ENCODE assay signal across 24 mouse cellular contexts in the genomic region with DNA sequence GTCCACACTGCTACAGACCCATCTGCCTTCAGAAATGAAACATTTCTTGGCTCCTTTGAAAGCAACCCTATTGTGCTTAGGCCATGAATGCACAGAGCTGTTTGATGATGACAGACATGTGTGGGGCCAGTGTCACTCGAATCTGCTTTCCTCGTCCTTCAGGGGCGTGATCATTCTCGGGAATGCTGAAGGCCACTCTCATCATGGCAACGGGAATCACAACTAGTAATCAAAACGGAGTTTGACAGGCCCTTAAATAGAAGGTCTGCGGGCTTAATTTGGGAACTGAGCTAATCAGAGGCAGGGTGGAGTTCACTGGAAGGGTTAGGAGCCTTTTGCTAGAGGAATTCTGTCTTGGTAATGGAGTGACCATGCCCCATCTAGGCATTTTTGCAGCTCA.
DNase-seq lines count a peak whose midpoint lies in the region; ATAC-seq and TF ChIP-seq lines count a peak whose summit lies in the region.
"Had no signal": no experiment of that assay in that cellular context is flagged by ENCODE, and none has a peak within 500 bp of the region (broad histone marks: within the 10 kb centered on the region; RNA-seq: fewer than 3 reads in every experiment).

No protein-coding gene starts in this region.

- no peak for TF ChIP-seq POLR2A in heart, adult 2 months (IDR thresholded peaks at IDR 0.05; ENCODE audit: insufficient read depth, low read depth, low read length)

- H3K27me3 ChIP-seq in embryonic facial prominence, embryonic 14.5 days (replicated peaks; ENCODE audit: control insufficient read depth, insufficient read depth, low read length): no peaks in the 10 kb centered on the region
- no peaks in the 10 kb centered on the region for H3K27me3 ChIP-seq in embryonic facial prominence, embryonic 10.5 days (replicated peaks; ENCODE audit: low read depth, poor library complexity, severe bottlenecking)
- no peaks in the 10 kb centered on the region; the same call in 1 of the 2 replicates for H3K27me3 ChIP-seq in heart, adult 2 months (ENCODE audit: control insufficient read depth, insufficient read depth, low read length)
- no peaks in the 10 kb centered on the region for H3K27me3 ChIP-seq in heart, embryonic 16.5 days (ENCODE audit: control insufficient read depth, insufficient read depth, low read length)
- H3K27me3 ChIP-seq: CH12.LX; forebrain, embryonic 15.5 days; midbrain, embryonic 15.5 days; stomach, embryonic 15.5 days had no signal

- H3K4me2 ChIP-seq in embryonic facial prominence, embryonic 14.5 days (ENCODE audit: low read depth, low read length): no peak overlapping the region
- H3K4me2 ChIP-seq in heart, embryonic 16.5 days (ENCODE audit: low read depth, low read length): no peak overlapping the region; the same call in 1 of the 2 replicates
- H3K4me2 ChIP-seq: forebrain, embryonic 15.5 days; hindbrain, embryonic 14.5 days; lung, embryonic 14.5 days; midbrain, embryonic 15.5 days; stomach, embryonic 15.5 days had no signal

- H3K4me3 ChIP-seq in embryonic facial prominence, embryonic 14.5 days (ENCODE audit: low read depth, low read length): no peak overlapping the region
- H3K4me3 ChIP-seq in embryonic facial prominence, embryonic 10.5 days: no peak overlapping the region
- H3K4me3 ChIP-seq in heart, adult 2 months: no peak overlapping the region
- H3K4me3 ChIP-seq in heart, embryonic 16.5 days (ENCODE audit: low read length): no peak overlapping the region
- H3K4me3 ChIP-seq: forebrain, embryonic 15.5 days; midbrain, embryonic 10.5 days; midbrain, embryonic 15.5 days; stomach, embryonic 15.5 days had no signal

- TF ChIP-seq CTCF in heart, adult 2 months (IDR thresholded peaks at IDR 0.05): no peak

- intact Hi-C loops in heart, adult 2 months (cut with DNase I): loop anchor here (2.0 kb wide), 1 partner anchor 116 kb away; no protein-coding TSS in a partner anchor
- intact Hi-C loops in heart, postnatal 25 days (cut with DNase I): no loop called here

- H3K9me3 ChIP-seq in embryonic facial prominence, embryonic 14.5 days (ENCODE audit: control insufficient read depth, low read length): no peaks in the 10 kb centered on the region
- no peaks in the 10 kb centered on the region for H3K9me3 ChIP-seq in embryonic facial prominence, embryonic 10.5 days
- H3K9me3 ChIP-seq in heart, embryonic 16.5 days (replicated peaks; ENCODE audit: control insufficient read depth, low read length): no peaks in the 10 kb centered on the region
- H3K9me3 ChIP-seq: forebrain, embryonic 15.5 days; midbrain, embryonic 10.5 days; midbrain, embryonic 15.5 days; stomach, embryonic 15.5 days had no signal

- no peaks in the 10 kb centered on the region for H3K4me1 ChIP-seq in embryonic facial prominence, embryonic 14.5 days (ENCODE audit: control insufficient read depth, insufficient read depth, low read length)
- H3K4me1 ChIP-seq in embryonic facial prominence, embryonic 10.5 days: no peaks in the 10 kb centered on the region
- H3K4me1 ChIP-seq in heart, adult 2 months (ENCODE audit: control insufficient read depth, insufficient read depth, low read length): no peaks in the 10 kb centered on the region; the same call in 1 of the 2 replicates
- peaks cover 5% of the 10 kb centered on the region; the same call in 1 of the 2 replicates for H3K4me1 ChIP-seq in heart, embryonic 16.5 days (ENCODE audit: control insufficient read depth, insufficient read depth, low read length)
- H3K4me1 ChIP-seq: forebrain, embryonic 15.5 days; midbrain, embryonic 10.5 days; midbrain, embryonic 15.5 days; stomach, embryonic 15.5 days had no signal

- H3K36me3 ChIP-seq in embryonic facial prominence, embryonic 14.5 days (ENCODE audit: control insufficient read depth, insufficient read depth, low read length): no peaks in the 10 kb centered on the region
- H3K36me3 ChIP-seq in embryonic facial prominence, embryonic 10.5 days (replicated peaks): no peaks in the 10 kb centered on the region
- peaks cover 2% of the 10 kb centered on the region; the same call in 1 of the 2 replicates for H3K36me3 ChIP-seq in heart, adult 2 months (ENCODE audit: control insufficient read depth, insufficient read depth, low read length)
- H3K36me3 ChIP-seq in heart, embryonic 16.5 days (ENCODE audit: control insufficient read depth, insufficient read depth): no peaks in the 10 kb centered on the region
- H3K36me3 ChIP-seq: forebrain, embryonic 15.5 days; midbrain, embryonic 10.5 days; midbrain, embryonic 15.5 days; stomach, embryonic 15.5 days had no signal

- H3K79me2 ChIP-seq in heart, adult 2 months (replicated peaks; ENCODE audit: control insufficient read depth, insufficient read depth, low read length): no peaks in the 10 kb centered on the region

- 50% methylated on average over 7 of the region's 7 CpGs for WGBS in embryonic facial prominence, embryonic 14.5 days
- WGBS in embryonic facial prominence, embryonic 10.5 days: 61% methylated on average over 7 of the region's 7 CpGs
- 49% methylated on average over 7 of the region's 7 CpGs for WGBS in heart, adult 2 months
- 33% methylated on average over 7 of the region's 7 CpGs for WGBS in heart, embryonic 16.5 days

- peak; percentile 44 for ATAC-seq in embryonic facial prominence, embryonic 14.5 days (ENCODE audit: low read depth)
- ATAC-seq in heart, embryonic 16.5 days (replicated peaks; ENCODE audit: extremely low read depth, insufficient read depth, low FRiP score): 0 out of 2 replicates have a peak, but pooled peaks have one; percentile 28
- ATAC-seq in activated CD4-positive, CD25-positive, alpha-beta regulatory T cell, adult 4 months: no peak
- ATAC-seq: forebrain, embryonic 15.5 days; midbrain, embryonic 15.5 days had no signal

- DNase-seq in embryonic facial prominence, embryonic 14.5 days (ENCODE audit: low spot score): peak; percentile 53
- DNase-seq in embryonic facial prominence, embryonic 10.5 days (ENCODE audit: low spot score): no peak
- DNase-seq in heart, adult 2 months: peak in 1 of 2 experiments; percentile 41
- DNase-seq in heart, postnatal 25 days (ENCODE audit: low spot score): no peak
- DNase-seq in retina, embryonic 14.5 days (ENCODE audit: low spot score): peak; percentile 49
- DNase-seq in thymus, postnatal 0 days (ENCODE audit: low spot score): no peak
- DNase-seq: adrenal gland, postnatal 25 days; cerebellum, adult 18-20 months; cerebellum, postnatal 10 days; kidney, adult 11 months; kidney, postnatal 14 days; layer of hippocampus, adult 9-11 months; liver; lung, embryonic 14.5 days; thymus, postnatal 25 days had no signal

- H3K9ac ChIP-seq in embryonic facial prominence, embryonic 14.5 days (ENCODE audit: low read depth, low read length): no peak overlapping the region
- no peak overlapping the region for H3K9ac ChIP-seq in heart, adult 2 months (ENCODE audit: low read depth, low read length)
- no peak overlapping the region for H3K9ac ChIP-seq in heart, embryonic 16.5 days (ENCODE audit: low read length)
- H3K9ac ChIP-seq: forebrain, embryonic 15.5 days; hindbrain, embryonic 14.5 days; liver, embryonic 14.5 days; lung, embryonic 14.5 days; midbrain, embryonic 15.5 days; stomach, embryonic 15.5 days had no signal

- no peak overlapping the region for H3K27ac ChIP-seq in embryonic facial prominence, embryonic 14.5 days (replicated peaks; ENCODE audit: low read depth, low read length)
- H3K27ac ChIP-seq in embryonic facial prominence, embryonic 10.5 days (replicated peaks): no peak overlapping the region
- H3K27ac ChIP-seq in heart, adult 2 months: peak overlapping the region; percentile 53; the same call in 1 of the 2 replicates
- no peak overlapping the region for H3K27ac ChIP-seq in heart, embryonic 16.5 days (ENCODE audit: low read length)
- H3K27ac ChIP-seq: forebrain, embryonic 15.5 days; hindbrain, embryonic 14.5 days; liver, embryonic 14.5 days; midbrain, embryonic 10.5 days; midbrain, embryonic 15.5 days; stomach, embryonic 15.5 days had no signal

- peak; percentile 19; the same call in 1 of the 2 replicates for TF ChIP-seq EP300 in heart, adult 2 months (IDR thresholded peaks at IDR 0.05; ENCODE audit: insufficient read depth, low read depth, low read length)

Comparison
In these comparisons a context has a peak if more than half of its experiments do, and no peak if none do; other contexts are left out.
1. DNase-seq: peak in embryonic facial prominence, embryonic 14.5 days (single experiment) and retina, embryonic 14.5 days (single experiment); none in embryonic facial prominence, embryonic 10.5 days (single experiment), heart, postnatal 25 days (single experiment) and thymus, postnatal 0 days (single experiment).